Mouse (Mus musculus) R1 (cell line): ENCODE results near the gene Akr1b8.

Experiments used
- DNase-seq: peaks from one replicate; pipeline ENCODE4 v3.0.0-alpha.2; 2018; ENCODE audit warnings: low read depth, low spot score

Gene Akr1b8

GRCm38 (mm10) chr6:34353658-34354353, at the start of gene Akr1b8:
TSS of gene Akr1b8 (plus strand) at chr6:34354119.
- no peak for DNase-seq

DNA sequence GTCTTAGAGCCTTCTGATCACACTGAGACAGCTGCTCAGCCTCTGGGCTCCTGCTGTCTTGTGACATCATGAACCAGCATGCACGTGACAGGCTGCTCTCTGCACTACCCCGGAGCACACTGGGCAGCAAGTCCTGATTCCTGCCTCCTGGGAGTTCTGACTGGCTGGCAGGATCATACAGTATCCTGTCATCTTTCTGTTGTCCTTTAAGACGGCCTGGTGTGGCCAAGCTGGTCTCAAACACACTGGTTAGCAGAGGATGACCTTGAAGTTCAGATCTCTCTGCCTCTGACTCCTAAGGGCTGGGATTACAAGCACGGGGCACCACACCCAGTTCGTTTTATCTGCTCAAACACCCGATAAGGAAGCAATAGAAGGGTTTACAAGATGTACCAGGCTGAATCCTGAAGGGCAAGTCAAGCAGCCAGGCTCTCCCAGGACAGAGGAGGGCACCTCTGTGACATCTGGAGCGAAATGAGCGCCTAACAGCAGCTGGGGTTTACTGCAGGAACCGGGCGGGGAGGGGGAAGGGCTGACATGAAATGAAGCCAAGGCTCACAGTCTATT, 49.2 kb upstream of the Akr1b8 start:
- peak; percentile 56 for DNase-seq

DNA sequence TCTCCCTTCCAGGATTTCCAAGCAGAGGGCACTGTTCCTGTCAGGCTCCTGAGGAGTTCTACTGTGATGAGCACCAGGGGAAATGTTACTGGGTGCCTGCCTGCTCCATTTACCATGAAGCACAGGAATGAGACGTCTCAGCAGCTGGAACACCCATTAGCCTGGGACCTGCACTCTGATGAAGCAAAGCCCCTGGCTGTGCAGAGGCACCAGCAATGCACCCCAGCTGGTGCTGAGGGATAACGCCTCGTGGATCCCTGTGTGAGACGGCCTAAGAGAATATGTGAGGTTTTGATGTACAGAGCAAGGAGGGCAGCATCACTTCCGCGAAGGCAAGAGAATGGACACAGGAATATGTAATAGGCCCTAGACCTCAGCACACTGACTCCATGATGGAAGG, 47.1 kb upstream of the Akr1b8 start:
- DNase-seq: no peak

GRCm38 (mm10) chr6:34309526-34309925, 44.4 kb upstream of the Akr1b8 start:
- no peak for DNase-seq

GRCm38 (mm10) chr6:34310023-34310595, 43.8 kb upstream of the Akr1b8 start:
- no peak for DNase-seq

GRCm38 (mm10) chr6:34313386-34313785, 40.5 kb upstream of the Akr1b8 start:
- DNase-seq: no peak

- no peak for DNase-seq
Measured at GRCm38 (mm10) chr6:34313921-34314320, 40.0 kb upstream of the Akr1b8 start.

- DNase-seq: peak; percentile 98
Measured at GRCm38 (mm10) chr6:34316854-34317771, 36.8 kb upstream of the Akr1b8 start, which contains the start of gene Akr1b3. TSS of gene Akr1b3 (minus strand) at chr6:34317478.

GRCm38 (mm10) chr6:34318172-34318571, 35.7 kb upstream of the Akr1b8 start:
- no peak for DNase-seq

DNA sequence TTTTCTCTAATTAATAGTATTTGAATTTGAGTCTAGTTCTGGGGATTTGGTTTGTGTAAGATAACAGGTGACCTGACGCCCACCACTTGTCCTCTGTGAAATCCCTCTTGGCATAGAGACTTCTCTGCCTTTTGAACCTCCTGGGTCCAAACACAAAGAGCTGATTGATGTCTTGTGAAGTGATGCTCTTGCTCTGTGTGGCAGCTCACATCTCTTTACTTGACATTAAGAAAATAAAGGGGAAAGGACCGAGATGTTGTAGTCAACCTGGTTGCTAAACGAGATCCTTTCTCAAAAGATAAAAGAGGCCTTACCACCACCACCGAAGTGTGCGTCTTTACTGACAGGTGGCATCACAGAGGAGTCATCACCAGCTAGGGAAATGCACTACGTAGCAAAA, 35.3 kb upstream of the Akr1b8 start:
- no peak for DNase-seq

DNA sequence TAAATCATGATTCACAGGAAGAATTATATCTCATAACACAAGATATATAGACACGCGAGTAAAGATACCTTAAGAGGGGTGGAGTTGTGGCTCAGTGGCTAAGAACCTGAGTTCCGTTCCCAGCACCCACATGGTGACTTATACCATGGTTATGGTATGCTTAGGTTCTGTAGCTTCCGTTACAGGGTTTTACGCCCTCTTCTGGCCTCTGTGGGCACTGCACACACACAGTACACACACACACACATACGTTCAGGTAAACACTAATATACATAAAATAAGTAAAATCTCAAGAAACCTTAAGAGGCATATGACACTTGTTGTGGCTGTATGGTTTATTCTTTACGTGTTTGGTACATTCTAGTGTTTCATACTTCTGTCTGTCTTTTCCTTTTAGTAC, 31.8 kb upstream of the Akr1b8 start:
- DNase-seq: peak; percentile 79

- peak; percentile 48 for DNase-seq
Measured at GRCm38 (mm10) chr6:34331379-34331778, 22.5 kb upstream of the Akr1b8 start.

DNA sequence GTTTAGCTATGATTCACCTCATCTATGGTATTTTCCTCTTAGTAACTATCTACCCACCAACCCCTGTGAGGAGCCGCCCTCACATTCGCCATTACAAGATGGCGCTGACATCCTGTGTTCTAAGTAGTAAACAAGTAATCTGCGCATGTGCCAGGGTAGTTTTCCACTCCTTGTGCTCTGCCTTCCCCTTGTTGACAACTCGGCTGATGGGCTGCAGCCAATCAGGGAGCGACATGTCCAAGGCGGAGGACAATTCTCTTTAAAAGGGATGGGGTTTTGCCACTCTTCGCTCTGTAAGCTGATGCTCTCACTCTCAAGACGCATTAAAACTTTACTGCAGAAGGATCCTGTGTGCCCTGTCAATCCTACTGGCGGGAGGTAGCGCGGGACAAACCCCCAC, 22.1 kb upstream of the Akr1b8 start:
- peak; percentile 95 for DNase-seq

DNA sequence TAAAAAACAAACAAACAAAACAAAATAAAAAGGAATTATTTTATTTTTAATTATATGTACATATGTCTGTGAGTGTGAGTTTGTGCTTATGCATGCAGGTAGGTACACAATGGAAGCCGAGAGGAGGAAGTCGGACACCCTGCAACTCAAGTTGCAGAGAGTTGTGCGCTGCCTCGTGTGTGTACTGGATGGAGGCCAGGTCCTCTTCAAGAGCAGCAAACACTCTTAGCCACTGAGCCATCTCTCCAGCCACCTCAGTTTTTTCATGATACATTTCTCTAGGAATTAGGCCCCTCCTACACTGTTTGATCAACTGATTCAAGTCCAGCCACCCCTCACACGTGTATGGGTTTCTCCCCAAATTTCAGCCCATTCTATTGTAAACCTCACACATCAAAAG, 19.2 kb upstream of the Akr1b8 start:
- DNase-seq: no peak

DNA sequence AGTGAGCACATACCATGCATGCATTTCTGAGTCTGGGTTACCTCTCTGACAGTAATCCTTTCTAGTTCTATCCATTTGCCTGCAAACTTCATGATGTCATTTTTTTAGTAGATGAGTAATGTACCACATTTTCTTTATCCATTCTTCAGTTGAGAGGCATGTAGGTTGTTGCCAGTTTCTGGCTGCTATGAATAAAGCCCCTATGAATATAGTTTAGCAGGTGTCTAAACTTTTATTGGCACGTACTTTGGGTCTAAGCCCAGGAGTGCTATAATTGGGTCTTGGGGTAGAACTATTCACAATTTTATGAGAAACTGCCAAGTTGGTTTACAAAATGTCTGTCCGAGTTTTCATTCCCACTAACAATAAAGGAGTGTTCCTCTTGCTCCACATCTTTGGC, 16.1 kb upstream of the Akr1b8 start:
- no peak for DNase-seq

GRCm38 (mm10) chr6:34341991-34342390, 11.9 kb upstream of the Akr1b8 start:
- DNase-seq: no peak

DNA sequence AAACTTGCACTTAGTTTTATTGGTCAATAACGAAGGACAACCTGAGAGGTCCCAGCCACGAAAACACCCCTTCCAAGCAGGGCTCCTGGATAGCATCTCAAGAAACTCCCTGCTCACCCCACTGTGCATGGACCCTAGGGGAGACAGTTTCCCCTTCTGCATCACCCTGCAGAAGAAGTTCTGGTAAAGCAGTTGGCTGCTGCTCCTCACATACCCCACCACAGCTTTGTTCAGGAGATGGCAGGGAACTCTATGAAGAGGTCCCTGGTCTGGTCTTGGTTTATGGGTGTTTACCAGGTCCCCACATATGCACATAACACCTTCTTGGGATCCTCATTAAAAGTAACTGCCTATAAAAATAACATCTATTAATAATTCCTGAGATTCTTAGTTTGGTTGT, 11.4 kb upstream of the Akr1b8 start:
- DNase-seq: no peak

- peak; percentile 59 for DNase-seq
Measured at GRCm38 (mm10) chr6:34343426-34343825, 10.5 kb upstream of the Akr1b8 start.

- DNase-seq: peak; percentile 100
Measured at GRCm38 (mm10) chr6:34344135-34344850, 9.6 kb upstream of the Akr1b8 start.

GRCm38 (mm10) chr6:34344935-34345334, 9.0 kb upstream of the Akr1b8 start:
- DNase-seq: peak; percentile 100
